Mouse (Mus musculus) small intestine, adult 2 months (tissue): ENCODE measurements around the gene Disp3.

Experiments used
- CTCF ChIP-seq: fragments of 200-500 bp; IDR thresholded peaks from 2 replicates; pipeline ENCODE4 v1.5.1; 2012; ENCODE audit warnings: low read depth, mild to moderate bottlenecking, control low read depth, inconsistent platforms, low read length, moderate library complexity, mixed read lengths; ENCODE audit not compliant: insufficient replicate concordance, insufficient read length; ENCODE audit errors: extremely low read depth
- POLR2A ChIP-seq: fragments of 200-500 bp; IDR thresholded peaks from 2 replicates; pipeline ENCODE4 v1.6.1; 2012; ENCODE audit warnings: low read depth, mild to moderate bottlenecking, control low read depth, inconsistent platforms, low read length, moderate library complexity

DNA sequence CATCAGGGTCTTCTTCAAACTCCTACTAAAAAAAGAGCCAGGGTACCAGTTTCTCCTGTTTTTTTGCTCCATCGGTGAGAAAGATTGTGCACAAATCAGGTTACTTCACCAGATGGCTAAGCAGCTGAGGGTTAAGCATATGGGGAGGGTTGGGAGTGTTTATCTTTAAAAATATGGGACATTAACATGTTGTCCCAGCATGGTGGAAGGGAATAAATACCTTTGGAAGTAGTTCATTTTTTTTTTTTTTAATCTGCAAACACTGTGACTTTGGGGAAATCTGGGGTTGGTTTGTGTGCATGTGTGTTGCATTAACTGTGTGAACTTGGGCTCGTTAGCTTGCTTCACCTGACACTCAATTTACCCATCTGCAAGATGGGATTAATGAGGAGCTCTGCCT is 3.3 kb upstream of the Disp3 start:
- TF ChIP-seq CTCF (no peak), POLR2A (no peak)
